Mouse (Mus musculus): ENCODE data around the gene Rtl3. TPM values are rescaled to one million over a fixed set of nuclear protein-coding genes. Genes with fewer than 3 reads are reported as not detected.

The Rtl3 gene
- polyA plus RNA-seq, 1 experiment from 2014 or later, result 5.7 TPM

Other genes with a start within 250 kb of the Rtl3 start
- gene Cysltr1, start 237.0 kb downstream of the Rtl3 start, polyA plus RNA-seq (2015; fragmentation: Nextera tagmentation; extraction: Ambion mirVana), result 0.61 and 2.2 TPM in 2 replicates
- 7.4 and 8.8 TPM in 2 replicates for gene Lpar4, start 80.0 kb upstream of the Rtl3 start, polyA plus RNA-seq (2015; fragmentation: Nextera tagmentation; extraction: Ambion mirVana)
- 0.06 and 2.1 TPM in 2 replicates for gene P2ry10, start 247.8 kb upstream of the Rtl3 start, polyA plus RNA-seq (2015; fragmentation: Nextera tagmentation; extraction: Ambion mirVana)

Data from neural tube, embryonic 15.5 days (tissue).